Mouse (Mus musculus) heart, postnatal 4 days (tissue): ENCODE data around the gene Fam71e1. TPM values are rescaled to one million over a fixed set of nuclear protein-coding genes. Genes with fewer than 3 reads are reported as not detected.
A peak's percentile ranks its signal among the peaks of the same experiment; 100 is the strongest.

Experiments
- DNase-seq: peaks from one replicate; pipeline ENCODE4 v3.0.0; 2021
- total RNA-seq, 2 experiments: library from RNA; stranded (reverse); gene quantifications; 2 replicates each; pipeline ENCODE4 v1.2.3; 2021

Gene Fam71e1
- total RNA-seq, 2 experiments from 2014 or later, result 6.3 to 6.7 TPM

- DNase-seq, result peak; percentile 80
Observed at GRCm38 (mm10) chr7:44471880-44472557, 24.4 kb upstream of the Fam71e1 start.

GRCm38 (mm10) chr7:44472558-44472885 lies 23.9 kb upstream of the Fam71e1 start:
- DNase-seq, result no peak

DNA sequence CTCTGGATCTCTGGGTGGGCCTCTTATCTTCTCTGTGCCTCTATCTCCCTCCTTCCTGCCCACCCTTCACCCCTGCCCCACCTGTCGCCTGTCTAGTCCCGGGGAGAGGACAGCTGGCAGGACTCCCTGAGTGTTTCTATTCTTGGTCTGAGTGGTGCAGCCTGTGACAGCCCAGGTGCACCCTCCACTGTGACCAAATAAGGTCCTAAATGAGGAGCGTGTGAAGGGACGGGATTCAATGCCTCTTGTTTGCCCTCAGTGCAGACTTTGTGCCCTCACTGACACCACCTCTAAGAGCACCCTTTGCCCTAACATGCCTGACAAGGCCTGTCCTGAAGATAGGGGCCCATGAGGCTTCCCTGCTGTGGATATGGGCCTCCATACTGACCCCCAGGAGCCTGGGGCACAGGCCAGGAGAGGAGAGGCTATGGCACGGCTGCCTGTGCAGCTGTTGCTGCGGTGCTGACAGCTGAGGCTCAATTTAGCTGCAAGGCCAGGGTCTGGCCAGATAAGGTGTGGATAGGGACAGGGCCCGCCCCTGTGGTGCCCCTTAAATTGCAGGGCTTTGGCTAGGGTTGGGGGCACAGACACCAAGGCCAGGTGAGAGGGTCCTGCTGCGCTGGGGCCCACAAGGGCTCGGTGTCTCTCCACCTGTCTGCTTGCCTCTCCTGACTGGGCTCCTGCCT lies 23.3 kb upstream of the Fam71e1 start:
- DNase-seq, result peak; percentile 84

GRCm38 (mm10) chr7:44474419-44474818 lies 22.0 kb upstream of the Fam71e1 start:
- peak; percentile 88 for DNase-seq

GRCm38 (mm10) chr7:44475046-44475614 lies 21.3 kb upstream of the Fam71e1 start:
- no peak for DNase-seq

DNA sequence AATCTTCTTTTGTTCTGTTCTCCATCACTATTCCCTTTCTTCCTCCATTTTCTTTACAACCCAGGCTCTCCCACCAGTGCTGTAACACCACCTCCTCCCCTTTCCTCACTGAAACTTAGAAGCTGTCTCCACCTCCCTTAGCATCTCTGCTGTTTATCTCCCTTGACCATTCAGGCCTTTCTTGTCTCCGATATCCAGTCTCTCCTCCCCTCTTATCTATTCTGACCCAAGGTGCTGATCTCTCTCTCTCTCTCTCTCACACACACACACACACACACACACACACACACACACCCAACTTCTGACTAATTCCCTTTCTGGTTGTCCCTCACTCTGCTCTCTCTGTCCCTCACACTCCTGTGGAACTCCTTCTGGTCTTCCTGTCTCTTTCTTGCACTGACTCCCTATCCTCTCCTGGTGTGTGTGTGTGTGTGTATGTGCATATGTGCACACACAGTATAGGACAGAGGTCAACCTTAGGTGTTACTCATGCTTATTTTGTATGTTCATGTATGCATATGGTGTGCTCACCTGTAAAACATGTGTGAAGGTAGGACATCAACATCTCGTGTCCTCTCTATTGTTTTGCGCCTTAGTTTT lies 13.4 kb upstream of the Fam71e1 start:
- no peak for DNase-seq

DNA sequence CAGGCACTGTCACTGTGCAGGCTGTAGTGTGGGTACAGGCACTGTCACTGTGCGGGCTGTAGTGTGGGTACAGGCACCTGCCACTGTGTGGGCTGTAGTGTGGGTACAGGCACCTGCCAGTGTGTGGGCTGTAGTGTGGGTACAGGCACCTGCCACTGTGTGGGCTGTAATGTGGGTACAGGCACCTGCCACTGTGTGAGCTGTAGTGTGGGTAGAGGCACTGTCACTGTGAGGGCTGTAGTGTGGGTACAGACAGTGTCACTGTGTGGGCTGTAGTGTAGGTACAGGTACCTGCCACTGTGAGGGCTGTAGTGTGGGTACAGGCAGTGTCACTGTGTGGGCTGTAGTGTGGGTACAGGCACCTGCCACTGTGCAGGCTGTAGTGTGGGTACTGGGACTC lies 12.3 kb upstream of the Fam71e1 start:
- no peak for DNase-seq

DNA sequence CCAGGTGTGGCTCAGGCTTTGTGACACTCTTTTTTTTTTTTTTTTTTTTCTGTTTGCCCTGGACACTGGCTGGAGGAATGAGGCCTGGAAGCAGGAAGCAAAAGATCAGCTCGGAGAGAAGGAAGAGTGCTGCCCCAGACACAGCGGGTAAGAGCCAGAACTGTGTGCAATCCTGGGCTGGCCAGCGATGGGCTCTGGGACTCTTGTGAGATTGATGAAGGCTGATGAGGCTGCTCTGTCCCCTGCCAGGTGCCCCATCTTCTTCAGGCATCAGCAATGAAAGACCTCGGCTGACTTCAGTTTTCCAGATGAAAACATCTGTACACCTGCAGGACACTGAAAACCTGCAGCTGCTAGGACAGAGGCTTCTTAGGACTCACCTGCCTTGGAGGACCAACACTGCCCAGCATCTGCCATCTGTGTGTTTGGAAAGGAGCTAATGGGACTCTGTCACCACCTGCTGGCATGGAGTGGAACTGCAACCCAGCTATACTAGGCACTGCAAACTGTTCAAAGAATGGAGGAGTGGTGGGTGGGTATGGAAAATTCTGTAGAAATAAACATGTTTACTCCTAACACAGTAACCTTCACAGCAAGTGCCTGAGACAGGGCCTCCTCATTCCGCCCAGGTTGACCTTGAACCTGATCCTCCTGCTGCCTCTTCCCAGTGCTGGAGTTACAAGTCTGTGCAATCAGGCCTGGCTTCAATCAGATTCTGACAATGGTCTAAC lies 11.4 kb upstream of the Fam71e1 start:
- peak; percentile 86 for DNase-seq

- DNase-seq, result no peak
Observed at GRCm38 (mm10) chr7:44485572-44486195, 10.7 kb upstream of the Fam71e1 start.

GRCm38 (mm10) chr7:44486927-44487575 lies 9.3 kb upstream of the Fam71e1 start:
- DNase-seq, result peak; percentile 4

DNA sequence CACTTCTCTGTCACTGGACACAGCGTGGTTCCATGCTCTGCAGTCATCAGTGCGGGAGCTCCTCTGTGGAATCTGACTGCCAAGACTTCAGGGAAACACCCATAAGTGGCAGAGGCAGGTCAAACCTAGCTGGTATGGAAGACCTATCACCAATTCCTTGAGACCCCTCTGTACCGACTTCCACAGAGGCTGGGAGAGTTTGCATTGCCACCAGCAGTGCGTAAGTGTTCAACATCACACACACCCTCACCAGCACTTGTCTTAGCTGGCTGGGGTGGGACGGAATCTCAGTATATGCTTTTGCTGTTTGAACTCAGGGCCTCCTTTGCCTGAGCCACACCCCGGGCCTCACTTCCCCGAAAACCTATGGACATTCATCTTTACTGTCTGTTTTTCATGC lies 8.4 kb upstream of the Fam71e1 start:
- no peak for DNase-seq

DNA sequence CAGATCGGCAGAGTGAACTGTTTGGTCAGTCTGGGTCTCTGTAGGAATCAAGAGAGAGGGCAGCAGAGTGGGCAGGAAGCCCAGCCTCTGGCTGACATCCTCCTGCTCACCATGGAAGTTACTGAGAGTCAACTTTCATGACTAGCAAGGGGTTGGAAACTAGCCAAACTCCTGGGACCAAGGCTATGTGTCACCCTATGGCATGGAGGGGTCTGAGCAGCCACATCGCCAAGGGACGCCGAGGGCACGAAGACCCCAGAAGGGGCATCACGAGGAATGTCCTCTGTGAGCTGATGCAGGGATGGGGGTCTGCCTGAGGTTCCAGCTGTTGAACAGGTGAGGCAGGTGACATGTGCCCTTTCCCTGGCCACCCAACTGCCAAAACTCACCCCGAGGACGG lies 7.8 kb upstream of the Fam71e1 start:
- DNase-seq, result peak; percentile 12

DNA sequence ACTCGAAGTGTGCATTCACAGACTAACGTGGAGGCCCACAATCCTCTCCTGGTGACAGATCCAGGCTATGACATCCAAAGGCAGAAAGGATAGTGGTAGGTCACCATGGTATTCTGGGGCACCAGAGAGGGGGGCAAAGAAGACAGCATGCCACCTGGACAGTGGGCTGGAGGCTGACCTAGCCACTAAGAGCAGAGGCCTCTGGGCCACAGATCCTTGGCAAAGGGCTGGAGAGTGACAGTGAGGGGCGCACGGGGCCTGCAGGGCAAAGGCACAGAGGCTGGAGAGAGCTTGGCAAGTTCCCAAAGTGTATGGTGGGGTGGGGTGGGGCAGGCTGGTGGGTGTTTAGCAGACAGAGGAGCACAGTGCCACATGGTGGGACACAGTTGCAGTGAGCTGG lies 6.1 kb upstream of the Fam71e1 start:
- no peak for DNase-seq

GRCm38 (mm10) chr7:44491391-44491790 lies 5.0 kb upstream of the Fam71e1 start:
- no peak for DNase-seq

GRCm38 (mm10) chr7:44492166-44492826 lies 4.1 kb upstream of the Fam71e1 start:
- no peak for DNase-seq

- no peak for DNase-seq
Observed at GRCm38 (mm10) chr7:44494681-44495080, 1.7 kb upstream of the Fam71e1 start.

DNA sequence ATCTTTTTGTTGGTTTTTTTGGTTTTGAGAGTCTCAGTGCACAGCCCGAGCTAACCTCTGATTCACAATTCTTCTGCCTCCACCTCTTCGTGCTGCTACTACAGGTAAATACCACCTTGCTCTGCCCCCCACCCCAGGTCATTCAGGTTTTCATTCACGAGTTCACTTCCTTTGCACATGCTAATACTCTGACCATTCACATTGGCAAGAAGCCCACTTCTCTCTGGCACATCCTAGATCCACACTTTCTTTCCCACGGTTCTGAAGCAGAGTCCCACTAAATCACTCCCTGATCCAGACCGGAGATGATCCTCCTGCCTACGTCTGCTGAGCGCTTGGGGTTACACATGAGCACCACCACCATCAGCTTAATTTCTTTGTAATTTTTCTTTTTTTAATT lies 1.3 kb upstream of the Fam71e1 start:
- no peak for DNase-seq

GRCm38 (mm10) chr7:44496771-44497109 lies 359 bp downstream of the Fam71e1 start:
- DNase-seq, result no peak

DNA sequence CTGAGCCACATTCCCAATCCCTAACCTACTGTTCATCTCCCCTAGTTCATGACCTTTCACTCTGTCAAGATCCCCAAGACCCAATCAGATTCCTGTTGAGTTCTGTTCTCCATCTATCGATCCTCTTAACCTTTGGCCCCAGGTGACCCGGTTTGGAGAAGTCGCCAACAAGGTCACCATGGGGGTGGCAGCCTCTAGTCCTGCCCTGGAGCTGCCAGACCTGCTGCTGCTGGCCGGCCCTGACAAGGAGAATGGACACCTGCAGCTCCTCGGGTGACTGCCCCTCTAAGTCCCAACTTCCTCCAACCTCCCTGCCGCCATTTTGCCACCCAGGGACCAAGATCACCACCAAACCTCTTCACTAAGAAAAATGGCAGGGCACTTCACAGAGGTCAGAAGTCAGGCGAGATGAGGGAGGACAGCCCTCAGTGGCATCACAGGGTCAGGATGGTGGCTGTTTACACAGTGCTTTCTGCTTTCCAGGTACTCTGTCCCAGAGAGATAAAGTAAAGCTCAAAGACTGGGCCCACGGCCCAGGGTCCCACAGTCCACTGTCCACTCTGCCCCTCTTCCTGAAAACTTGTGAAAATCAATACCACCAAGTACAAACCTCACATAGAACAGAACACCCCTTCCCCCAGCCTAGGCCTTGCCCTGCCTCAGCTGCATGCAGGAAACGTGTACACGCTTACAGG lies 1.1 kb downstream of the Fam71e1 start:
- no peak for DNase-seq

DNA sequence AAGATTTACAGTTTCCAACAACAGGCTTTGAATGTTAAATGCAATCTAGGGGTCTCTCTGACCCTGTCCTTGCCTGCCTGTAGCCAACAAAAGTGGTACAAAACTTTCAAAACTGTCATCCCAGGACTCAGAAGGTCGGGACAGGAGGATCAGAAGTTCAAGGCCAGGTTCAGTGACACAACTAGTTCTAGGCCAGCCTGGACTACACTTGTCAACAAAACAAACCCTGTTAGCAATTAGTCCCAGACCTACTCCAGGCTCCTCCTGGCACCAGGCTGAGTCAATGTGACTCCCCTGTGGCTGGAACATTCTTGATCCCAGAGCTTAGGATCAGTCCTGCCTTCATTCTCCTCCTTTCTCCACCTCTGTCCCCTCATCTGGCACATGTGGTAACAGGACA lies 2.5 kb downstream of the Fam71e1 start:
- DNase-seq, result no peak

DNA sequence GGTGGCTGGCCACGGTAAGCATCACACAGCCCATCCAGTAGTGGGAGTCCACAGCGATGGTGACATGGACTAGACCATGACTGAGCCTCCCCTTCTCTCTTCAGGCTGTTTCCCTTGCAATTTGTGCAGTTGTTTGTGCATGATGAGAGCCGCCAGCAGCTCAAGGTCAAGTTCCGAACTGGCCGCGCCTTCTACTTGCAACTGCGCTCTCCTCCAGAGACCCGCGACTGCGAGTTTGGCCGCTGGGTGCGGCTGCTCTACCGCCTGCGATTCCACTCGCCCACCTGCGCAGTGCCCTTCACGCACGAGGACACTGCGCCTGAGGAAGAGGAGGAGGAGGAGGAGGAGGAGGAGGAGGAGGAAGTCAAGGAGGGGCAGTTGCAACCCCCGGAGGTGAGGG lies 3.7 kb downstream of the Fam71e1 start:
- DNase-seq, result no peak
